Mouse (Mus musculus) heart, postnatal 14 days (tissue): ENCODE measurements around the gene Pigt. TPM values are rescaled to one million over a fixed set of nuclear protein-coding genes. Genes with fewer than 3 reads are reported as not detected.

Source experiments
- DNase-seq, 2 experiments: peaks; one replicate each; pipeline ENCODE4 v3.0.0; 2021 to 2022
- intact Hi-C: fragments of 180-260 bp; cut with DNase I; formaldehyde crosslinking; loops from one replicate; pipeline ENCODE4 v1.15.1; 2025
- total RNA-seq, 2 experiments: library from RNA; stranded (reverse); gene quantifications; 2 replicates each; pipeline ENCODE4 v1.2.3; 2021

Pigt gene
- total RNA-seq, 2 experiments from 2014 or later = 43.1 to 45.9 TPM

GRCm38 (mm10) chr2:164550895-164551269 lies 53.6 kb downstream of the Pigt start:
- DNase-seq = no peak
- intact Hi-C loops = no loop called here

DNA sequence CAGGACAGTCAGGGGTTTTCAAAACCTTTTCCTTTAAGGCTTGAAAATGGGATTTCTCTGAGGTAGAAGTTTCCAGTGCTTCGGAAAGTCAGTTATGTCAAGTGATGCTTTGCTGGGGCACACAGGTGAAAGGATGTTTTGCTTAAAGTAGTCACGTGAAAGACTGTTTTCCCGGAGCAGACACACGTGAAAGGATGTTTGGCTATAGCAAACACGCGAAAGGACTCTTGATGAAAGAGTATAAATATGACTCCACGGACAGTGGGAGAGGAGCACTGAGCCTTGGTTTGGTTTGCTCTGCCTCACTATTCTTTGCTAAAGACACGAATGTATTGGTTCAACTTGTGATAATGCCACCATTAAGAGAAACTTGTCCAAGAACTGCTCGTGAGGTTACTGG lies 54.2 kb downstream of the Pigt start:
- intact Hi-C loops = no loop called here

More for the DNA sequence above, 54.2 kb downstream of the Pigt start:
- DNase-seq = no peak

Other genes starting within 250 kb of the Pigt start
- gene Svs3b, start 240.9 kb upstream of the Pigt start, total RNA-seq = not detected
- gene Svs4, start 219.1 kb upstream of the Pigt start, total RNA-seq = not detected
- gene Svs3a, start 208.3 kb upstream of the Pigt start, total RNA-seq = not detected
- not detected for gene Svs6, start 180.8 kb upstream of the Pigt start, total RNA-seq
- gene Svs5, start 164.8 kb upstream of the Pigt start, total RNA-seq = not detected
- 1 to 10 TPM; 1.4 to 3.6 TPM for gene Slpi, start 108.4 kb upstream of the Pigt start, total RNA-seq
- not detected for gene Rbpjl, start 94.4 kb upstream of the Pigt start, total RNA-seq
- gene Matn4, start 92.4 kb upstream of the Pigt start, total RNA-seq = 1 to 10 TPM; 1.2 to 1.5 TPM
- gene Sdc4, start 53.6 kb upstream of the Pigt start, total RNA-seq = 10 to 100 TPM; 20.0 to 27.0 TPM
- 10 to 100 TPM; 21.2 to 21.9 TPM for gene Sys1, start 40.6 kb upstream of the Pigt start, total RNA-seq
- gene Gm20458, start 36.6 kb upstream of the Pigt start, total RNA-seq = 1 to 10 TPM; 3.0 to 5.3 TPM
- not detected for gene Trp53tg5, start 23.8 kb upstream of the Pigt start, total RNA-seq
- 10 to 100 TPM; 17.9 to 19.0 TPM for gene Dbndd2, start 11.4 kb upstream of the Pigt start, total RNA-seq
- gene Wfdc2, start 64.9 kb downstream of the Pigt start, total RNA-seq = 10 to 100 TPM in 1 of 2 experiments, not detected in 1; 14.8 TPM
- not detected for gene Spint3, start 75.9 kb downstream of the Pigt start, total RNA-seq
- under 1 TPM; 0.29 to 0.48 TPM for gene Wfdc6a, start 87.9 kb downstream of the Pigt start, total RNA-seq
- gene Eppin, start 96.1 kb downstream of the Pigt start, total RNA-seq = not detected
- gene Wfdc6b, start 116.0 kb downstream of the Pigt start, total RNA-seq = not detected
- not detected for gene Wfdc8, start 116.1 kb downstream of the Pigt start, total RNA-seq
- gene Wfdc16, start 141.3 kb downstream of the Pigt start, total RNA-seq = not detected
- gene Wfdc10, start 158.5 kb downstream of the Pigt start, total RNA-seq = not detected
- not detected for gene Wfdc9, start 159.1 kb downstream of the Pigt start, total RNA-seq
- not detected for gene Wfdc11, start 176.6 kb downstream of the Pigt start, total RNA-seq
- not detected for gene Wfdc13, start 187.6 kb downstream of the Pigt start, total RNA-seq
- not detected for gene Spint4, start 201.0 kb downstream of the Pigt start, total RNA-seq
- not detected for gene Spint5, start 217.8 kb downstream of the Pigt start, total RNA-seq
- under 1 TPM; 0.22 to 0.33 TPM for gene Wfdc3, start 248.4 kb downstream of the Pigt start, total RNA-seq
- 10 to 100 TPM; 29.4 to 30.2 TPM for gene Dnttip1, start 248.5 kb downstream of the Pigt start, total RNA-seq